Mouse (Mus musculus) limb, embryonic 10.5 days (tissue): Measurements from ENCODE around the gene Afmid. TPM values are rescaled to one million over a fixed set of nuclear protein-coding genes. Genes with fewer than 3 reads are reported as not detected.
A peak's percentile ranks its signal among the peaks of the same experiment; 100 is the strongest.
"Not testable (repeated sequence)": the region's sequence is repeated elsewhere in the genome, so short reads cannot be mapped to it uniquely, and the experiment has no call there.

ENCODE experiments used
- DNase-seq: peaks from one replicate; pipeline ENCODE4 v3.0.0-alpha.2; 2017; ENCODE audit warnings: low spot score
- H3K27ac ChIP-seq: fragments of 300-500 bp; sonication (generic); 2 replicates; pipeline ENCODE4 v1.5.1; 2016; ENCODE audit warnings: mild to moderate bottlenecking
- H3K27me3 ChIP-seq: fragments of 300-500 bp; sonication (generic); 2 replicates; pipeline ENCODE4 v1.6.1; 2016; ENCODE audit warnings: low read depth, mild to moderate bottlenecking; ENCODE audit not compliant: poor library complexity, severe bottlenecking
- H3K36me3 ChIP-seq: fragments of 300-500 bp; sonication (generic); 2 replicates; pipeline ENCODE4 v1.6.1; 2016; ENCODE audit warnings: mild to moderate bottlenecking, moderate library complexity
- H3K4me1 ChIP-seq: fragments of 300-500 bp; sonication (generic); 2 replicates; pipeline ENCODE4 v1.6.1; 2016
- H3K4me3 ChIP-seq: fragments of 300-500 bp; sonication (generic); 2 replicates; pipeline ENCODE4 v1.5.1; 2016; ENCODE audit warnings: mild to moderate bottlenecking, moderate library complexity
- H3K9me3 ChIP-seq: fragments of 300-500 bp; sonication (generic); replicated peaks from 2 replicates; pipeline ENCODE4 v1.6.1; 2016; ENCODE audit warnings: mild to moderate bottlenecking
- WGBS: fragments of 180-500 bp; shearing (Covaris S2); methylation state at CpG from one replicate; pipeline ENCODE4 v1.1.7; 2016; 5-methylcytosine and 5-hydroxymethylcytosine counted together
- polyA plus RNA-seq: library from polyadenylated mRNA; unstranded; fragments of >200 nt; fragmentation: Nextera tagmentation; extraction: Ambion mirVana; gene quantifications from 2 replicates; pipeline ENCODE4 v1.2.1, GENCODE M21; 2016

Afmid gene
- polyA plus RNA-seq, 1 experiment from 2014 or later: 3.3 TPM

DNA sequence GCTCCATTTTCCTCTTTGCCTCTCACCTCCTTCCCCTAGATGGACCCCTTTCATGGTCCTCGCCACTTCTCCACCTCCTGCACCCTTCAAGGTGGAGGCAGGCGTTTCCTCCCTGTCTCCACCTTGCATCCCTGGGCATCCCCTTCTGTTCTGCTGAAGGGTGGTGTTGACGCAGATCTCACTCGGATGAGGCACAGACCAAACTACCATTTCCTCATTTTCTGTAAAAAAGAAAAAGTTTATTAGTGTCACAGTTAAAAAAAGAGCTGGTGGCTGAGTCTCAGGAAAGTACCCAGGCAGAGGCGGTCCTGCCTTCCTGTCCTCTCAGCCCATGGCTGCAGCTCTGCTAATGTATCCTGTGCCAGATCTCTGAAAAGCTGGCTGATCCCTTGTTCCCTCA, 26.6 kb upstream of the Afmid start:
- peak overlapping the region; percentile 53; the same call in 1 of the 2 replicates for H3K27ac ChIP-seq
- H3K9me3 ChIP-seq: no peaks in the 10 kb centered on the region
- no peak for DNase-seq
- H3K36me3 ChIP-seq: no peaks in the 10 kb centered on the region
- peaks cover 5% of the 10 kb centered on the region; the same call in 1 of the 2 replicates for H3K27me3 ChIP-seq
- no peak overlapping the region for H3K4me3 ChIP-seq
- H3K4me1 ChIP-seq: peaks cover 39% of the 10 kb centered on the region
- 62% methylated on average over 5 of the region's 5 CpGs for WGBS

DNA sequence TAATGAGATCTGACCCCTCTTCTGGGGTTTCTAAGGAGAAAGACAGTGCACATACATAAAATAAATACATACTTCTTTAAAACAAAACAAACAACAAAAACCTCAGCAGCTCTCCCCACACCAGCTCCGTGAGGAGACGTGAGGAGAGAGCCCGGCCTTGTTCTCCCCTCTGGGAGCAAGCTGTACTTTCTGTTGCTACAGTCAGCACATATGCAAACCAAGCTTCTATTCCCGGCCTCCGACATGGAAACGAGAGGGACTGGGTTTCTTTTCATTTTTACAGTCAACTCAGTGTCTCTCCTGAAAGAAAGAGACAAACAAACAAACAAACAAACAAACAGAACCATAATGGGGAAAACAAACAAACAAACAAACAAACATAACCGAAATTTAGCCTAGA, 25.7 kb upstream of the Afmid start:
- Histone ChIP-seq H3K4me3 (no peak overlapping the region), H3K9me3 (no peaks in the 10 kb centered on the region), H3K27me3 (peaks cover 5% of the 10 kb centered on the region; the same call in 1 of the 2 replicates), H3K36me3 (no peaks in the 10 kb centered on the region), H3K27ac (no peak overlapping the region), H3K4me1 (peaks cover 33% of the 10 kb centered on the region)
- WGBS: 88% methylated on average over 7 of the region's 7 CpGs
- DNase-seq: no peak

DNA sequence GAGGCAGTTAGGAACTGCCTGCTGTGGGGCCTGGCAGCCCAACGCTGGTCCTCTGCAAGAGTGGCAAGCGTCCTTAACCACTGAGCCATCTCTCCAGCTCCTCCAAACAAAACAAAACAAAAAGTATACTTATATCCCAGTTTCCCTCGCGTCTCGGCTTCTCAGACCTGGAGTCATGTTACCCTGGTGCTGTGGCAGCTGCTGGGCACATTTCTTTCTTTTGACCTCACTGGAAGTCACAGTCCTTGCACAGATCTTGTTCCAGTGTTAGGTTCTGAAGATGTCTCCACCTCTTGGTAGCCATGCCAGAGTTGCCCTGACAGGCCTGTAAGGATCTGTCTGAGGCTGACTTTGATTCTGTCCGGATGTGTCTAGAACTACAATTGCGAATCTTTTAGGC, 24.1 kb upstream of the Afmid start:
- no peak overlapping the region for H3K4me3 ChIP-seq
- H3K4me1 ChIP-seq: peaks cover 33% of the 10 kb centered on the region
- H3K27me3 ChIP-seq: peaks cover 5% of the 10 kb centered on the region; the same call in 1 of the 2 replicates
- no peak for DNase-seq
- 76% methylated on average over 7 of the region's 7 CpGs for WGBS
- H3K27ac ChIP-seq: 0 out of 2 replicates have a peak overlapping the region, but pooled peaks have one; percentile 5
- no peaks in the 10 kb centered on the region for H3K9me3 ChIP-seq
- H3K36me3 ChIP-seq: no peaks in the 10 kb centered on the region

DNA sequence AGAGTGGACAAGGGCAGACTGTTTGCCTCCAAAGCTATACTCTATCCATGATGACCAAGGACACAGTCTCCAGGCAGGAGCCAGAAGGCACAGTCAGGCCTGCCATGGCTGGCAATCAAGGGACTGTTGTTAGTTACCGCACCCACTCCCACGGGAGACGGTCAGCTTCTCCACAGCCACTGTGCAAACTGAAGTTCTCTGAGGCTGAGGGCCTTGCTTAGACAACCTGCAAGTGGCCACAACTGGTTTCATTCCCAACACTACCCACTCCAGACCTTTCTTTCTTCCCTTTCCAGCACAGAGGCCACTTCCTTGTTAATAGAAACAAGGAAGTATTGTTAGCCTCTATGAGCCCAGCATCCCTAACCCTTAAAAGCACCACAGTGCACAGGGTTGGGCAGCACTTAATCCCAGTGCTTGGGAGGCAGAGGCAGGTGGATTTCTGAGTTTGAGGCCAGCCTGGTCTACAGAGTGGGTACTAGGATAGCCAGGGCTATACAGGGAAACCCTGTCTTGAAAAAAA, 22.5 kb upstream of the Afmid start:
- WGBS: 94% methylated on average over 3 of the region's 3 CpGs

DNA sequence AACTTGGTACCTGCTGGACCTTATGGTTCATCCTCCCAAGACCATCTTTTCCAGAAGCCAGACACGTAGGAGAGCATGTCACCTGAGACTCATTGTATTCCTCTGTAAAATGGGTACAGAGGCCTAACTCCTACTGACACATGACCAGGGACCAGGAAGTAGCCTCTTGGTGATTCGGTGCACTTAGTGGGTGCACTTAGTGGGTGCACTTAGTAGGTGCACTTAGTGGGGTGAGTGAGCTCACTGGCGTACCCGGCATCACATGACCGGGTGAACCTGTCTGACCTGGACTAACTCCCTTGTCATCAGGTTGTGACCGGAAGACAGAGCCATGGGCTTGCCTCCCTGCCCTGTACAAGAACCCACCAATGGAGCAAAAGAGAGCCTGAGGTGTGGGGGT, 18.9 kb upstream of the Afmid start:
- WGBS: 95% methylated on average over 6 of the region's 6 CpGs
- no peak overlapping the region for H3K4me3 ChIP-seq

More for the DNA sequence above, 22.5 kb upstream of the Afmid start:
- Histone ChIP-seq H3K27ac (0 out of 2 replicates have a peak overlapping the region, but pooled peaks have one; percentile 25), H3K4me3 (no peak overlapping the region), H3K4me1 (peaks cover 19% of the 10 kb centered on the region), H3K9me3 (no peaks in the 10 kb centered on the region), H3K27me3 (no peaks in the 10 kb centered on the region), H3K36me3 (no peaks in the 10 kb centered on the region)
- DNase-seq: no peak

DNA sequence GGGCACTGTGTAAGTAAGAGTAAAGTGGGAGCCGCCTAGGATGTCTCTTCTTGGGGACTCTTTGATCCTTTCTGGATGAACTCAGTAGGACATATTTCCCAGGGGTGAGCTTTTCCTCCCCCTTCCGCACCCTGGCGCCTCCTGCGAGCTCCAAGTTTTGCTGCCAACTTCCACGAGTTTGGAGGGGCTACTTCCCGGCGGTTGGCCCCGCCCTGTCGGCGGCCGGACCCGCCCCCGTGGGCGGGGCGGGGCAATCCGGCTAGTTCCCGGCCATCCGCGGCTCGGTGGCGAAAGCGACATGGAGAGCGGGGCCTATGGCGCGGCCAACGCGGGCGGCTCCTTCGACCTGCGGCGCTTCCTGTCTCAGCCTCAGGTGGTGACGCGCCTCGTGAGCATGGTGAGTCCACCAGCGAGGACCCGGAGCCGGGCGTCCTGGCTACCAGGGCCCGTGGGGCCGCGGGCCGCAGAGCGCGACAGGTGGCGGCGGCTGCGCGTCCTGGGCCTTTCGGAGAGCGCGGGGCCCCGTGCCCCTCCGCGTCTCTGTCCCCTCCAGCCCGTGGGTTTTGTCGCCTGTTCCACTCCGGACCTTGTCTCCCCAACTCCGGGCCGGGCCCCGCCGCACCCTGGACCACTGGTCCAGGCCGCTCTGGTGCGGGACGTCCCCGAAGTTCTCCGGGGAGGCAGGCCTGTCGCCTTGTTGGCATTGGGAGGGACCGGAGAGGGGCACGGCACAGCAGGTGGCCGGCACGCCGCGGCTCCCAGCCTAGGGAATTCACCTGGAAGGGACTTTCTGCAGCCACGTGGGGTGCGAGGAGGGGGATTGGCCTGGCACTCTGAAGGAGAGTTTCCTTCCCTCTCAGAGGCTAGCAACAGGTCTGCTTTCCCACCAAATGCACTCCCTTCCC, 16.1 kb upstream of the Afmid start, which contains the start of the genes Gm20708 and Syngr2:
TSS of gene Gm20708 (plus strand) at position 262 of the 905 bp plus-strand sequence.
TSS of gene Syngr2 (plus strand) at position 262 of the 905 bp plus-strand sequence.
- peak; percentile 88 for DNase-seq
- Histone ChIP-seq H3K27ac (peak within 1 kb of the TSS; percentile 75), H3K36me3 (peaks cover 35% of the 10 kb centered on the region), H3K27me3 (no peaks in the 10 kb centered on the region), H3K4me3 (peak within 1 kb of the TSS; percentile 72), H3K9me3 (no peaks in the 10 kb centered on the region), H3K4me1 (peaks cover 27% of the 10 kb centered on the region)
- under 1% methylated on average over 75 of the region's 75 CpGs for WGBS

More for the DNA sequence above, 18.9 kb upstream of the Afmid start:
- Histone ChIP-seq H3K4me1 (peaks cover 33% of the 10 kb centered on the region), H3K27ac (no peak overlapping the region), H3K36me3 (peaks cover 6% of the 10 kb centered on the region; the same call in 1 of the 2 replicates), H3K9me3 (no peaks in the 10 kb centered on the region), H3K27me3 (no peaks in the 10 kb centered on the region)
- no peak for DNase-seq

DNA sequence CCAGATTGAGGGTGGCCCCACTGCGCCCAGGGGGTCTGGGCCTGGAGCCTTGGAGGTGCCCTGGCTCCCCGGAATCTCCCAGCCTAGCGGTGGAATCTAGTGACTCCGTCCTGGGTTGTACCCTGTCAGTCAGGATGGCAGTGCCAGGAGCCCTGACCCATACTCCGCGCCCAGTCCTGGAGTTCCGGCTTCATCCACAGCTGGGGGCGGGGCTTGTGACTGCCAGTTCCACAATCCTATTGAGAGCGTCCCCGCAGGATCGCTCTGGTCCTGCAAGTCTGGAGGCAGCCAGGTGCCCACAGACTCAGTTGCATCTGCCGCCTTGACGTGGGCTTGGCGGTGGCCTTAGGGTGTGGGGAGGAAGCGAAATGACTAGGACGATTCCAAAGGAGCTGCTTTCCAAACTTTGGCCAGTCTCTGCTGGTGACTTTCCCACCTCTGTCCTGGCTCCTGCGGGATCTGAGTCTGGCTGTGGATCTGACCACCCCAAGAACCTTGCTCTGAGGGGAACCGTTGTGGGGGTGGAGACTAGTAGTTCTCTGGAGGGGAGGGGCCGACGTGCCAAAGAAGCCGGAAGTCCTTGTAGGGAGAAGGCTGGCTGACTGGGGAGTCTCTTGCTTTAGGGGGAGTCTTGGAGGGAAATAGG, 15.2 kb upstream of the Afmid start:
- peaks cover 27% of the 10 kb centered on the region for H3K4me1 ChIP-seq
- no peaks in the 10 kb centered on the region for H3K27me3 ChIP-seq
- H3K4me3 ChIP-seq: peak overlapping the region; percentile 72
- H3K27ac ChIP-seq: peak overlapping the region; percentile 75
- H3K9me3 ChIP-seq: no peaks in the 10 kb centered on the region
- peaks cover 44% of the 10 kb centered on the region for H3K36me3 ChIP-seq
- under 1% methylated on average over 21 of the region's 21 CpGs for WGBS
- peak; percentile 84 for DNase-seq

DNA sequence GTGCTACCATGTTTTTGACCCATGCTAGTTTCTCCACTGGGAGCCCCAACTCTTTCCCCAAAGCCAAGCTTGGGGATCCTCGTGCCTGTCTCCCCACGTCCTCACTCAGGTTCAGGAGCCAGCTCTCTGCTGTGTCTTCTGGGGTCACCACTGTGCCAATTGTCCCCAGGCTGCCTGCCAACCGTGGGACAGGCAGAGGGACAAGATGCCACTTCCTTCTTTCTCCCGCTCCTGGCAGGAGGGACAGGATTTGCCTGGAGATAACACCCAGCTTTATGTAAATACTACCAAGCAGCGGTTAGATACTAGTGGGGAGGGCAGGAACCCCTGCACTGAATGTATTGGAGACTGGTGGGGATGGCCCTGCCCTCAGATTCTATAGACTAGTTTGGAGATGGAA, 11.9 kb upstream of the Afmid start:
- Histone ChIP-seq H3K27me3 (no peaks in the 10 kb centered on the region), H3K4me3 (no peak overlapping the region), H3K27ac (no peak overlapping the region), H3K9me3 (no peaks in the 10 kb centered on the region), H3K36me3 (peaks cover 77% of the 10 kb centered on the region), H3K4me1 (peaks cover 27% of the 10 kb centered on the region)
- DNase-seq: no peak
- 83% methylated on average over 5 of the region's 5 CpGs for whole genome bisulfite sequencing

DNA sequence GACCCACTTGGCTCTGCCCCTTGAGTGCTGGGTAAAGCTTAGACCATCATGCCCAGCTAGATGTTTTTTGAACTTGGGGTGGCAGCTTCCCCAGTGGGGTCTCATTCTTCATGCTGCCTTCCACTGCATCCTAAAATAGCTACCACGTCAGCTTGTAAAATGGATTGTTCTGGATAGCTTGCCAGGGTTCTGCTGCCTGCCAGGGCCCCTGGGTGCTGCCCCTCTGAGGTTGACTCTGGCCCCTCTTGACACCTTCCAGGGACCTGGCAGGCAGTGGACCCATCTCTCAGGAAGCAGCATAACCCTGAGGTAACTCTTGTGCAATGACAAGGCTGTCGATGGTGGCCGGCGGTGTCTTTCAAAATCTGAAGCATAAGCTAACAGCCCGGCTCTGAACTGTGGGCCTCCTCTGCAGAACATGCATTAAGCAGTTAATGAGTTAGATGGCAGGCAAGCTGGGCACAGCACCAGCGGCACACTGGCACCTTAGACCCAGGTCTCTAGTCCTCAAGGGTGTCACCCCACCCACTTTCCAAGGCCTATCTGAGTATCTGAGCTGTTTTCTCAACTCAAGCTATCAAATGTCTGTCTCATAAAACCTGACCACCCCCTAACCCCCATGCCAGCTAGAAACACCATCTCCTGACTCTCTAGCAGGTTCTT, 10.9 kb upstream of the Afmid start:
- no peak overlapping the region for H3K27ac ChIP-seq
- peaks cover 87% of the 10 kb centered on the region for H3K36me3 ChIP-seq
- 94% methylated on average over 6 of the region's 6 CpGs for WGBS
- H3K4me1 ChIP-seq: peaks cover 26% of the 10 kb centered on the region
- DNase-seq: no peak
- no peaks in the 10 kb centered on the region for H3K9me3 ChIP-seq
- H3K4me3 ChIP-seq: no peak overlapping the region
- H3K27me3 ChIP-seq: no peaks in the 10 kb centered on the region

DNA sequence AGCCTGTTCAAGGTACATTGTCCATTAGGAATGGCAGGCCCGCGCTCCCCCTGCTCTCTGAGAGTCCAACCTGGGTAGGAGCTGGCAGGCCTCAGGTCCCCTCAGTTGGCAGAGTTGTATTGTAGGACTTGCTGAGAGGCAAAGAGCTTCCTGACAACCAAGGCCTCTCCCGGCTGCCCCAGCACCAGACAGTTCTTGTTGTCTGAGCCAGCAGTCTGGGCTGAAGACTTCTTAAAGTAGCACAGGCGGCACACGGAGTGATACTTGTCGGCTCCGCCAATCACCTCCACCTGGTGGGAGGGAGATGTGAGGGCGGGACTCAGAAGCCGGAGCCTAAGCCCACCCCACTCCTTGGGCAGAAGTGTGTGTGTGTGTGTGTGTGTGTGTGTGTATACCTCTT, 9.9 kb upstream of the Afmid start:
- not testable (repeated sequence) for DNase-seq, H3K27ac ChIP-seq, H3K27me3 ChIP-seq, H3K9me3 ChIP-seq, H3K4me3 ChIP-seq
- 89% methylated on average over 9 of the region's 9 CpGs for WGBS
- peaks cover 97% of the 10 kb centered on the region for H3K36me3 ChIP-seq
- H3K4me1 ChIP-seq: peaks cover 20% of the 10 kb centered on the region

DNA sequence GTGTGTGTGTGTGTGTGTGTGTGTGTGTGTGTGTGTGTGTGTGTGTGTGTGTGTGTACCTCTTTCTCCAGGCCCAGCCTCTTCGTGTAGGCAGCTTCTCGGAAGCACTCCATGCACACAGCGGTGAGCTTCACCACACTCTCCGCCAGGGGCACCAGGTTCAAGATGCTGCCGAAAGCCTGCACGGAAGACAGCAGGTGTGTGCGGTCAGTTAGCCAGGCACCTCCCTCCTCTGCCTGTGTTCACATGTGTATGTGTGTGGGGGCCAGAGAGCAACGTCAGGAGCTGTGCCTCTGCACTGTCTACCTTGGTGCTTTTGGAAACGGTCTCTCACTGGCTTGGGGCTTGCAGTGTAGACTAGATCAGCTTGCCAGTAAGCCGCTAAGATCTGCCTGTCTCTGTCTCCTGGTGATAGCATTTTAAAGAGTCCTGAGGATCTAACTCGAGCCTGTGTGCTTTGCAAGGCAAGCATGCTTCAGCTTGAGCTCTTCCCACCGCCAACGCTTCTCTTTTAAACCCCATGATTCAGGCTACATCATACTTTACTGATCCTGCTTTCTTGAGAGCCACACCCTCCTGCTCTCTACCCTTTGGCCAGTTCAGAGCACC, 9.2 kb upstream of the Afmid start:
- peaks cover 100% of the 10 kb centered on the region for H3K36me3 ChIP-seq

DNA sequence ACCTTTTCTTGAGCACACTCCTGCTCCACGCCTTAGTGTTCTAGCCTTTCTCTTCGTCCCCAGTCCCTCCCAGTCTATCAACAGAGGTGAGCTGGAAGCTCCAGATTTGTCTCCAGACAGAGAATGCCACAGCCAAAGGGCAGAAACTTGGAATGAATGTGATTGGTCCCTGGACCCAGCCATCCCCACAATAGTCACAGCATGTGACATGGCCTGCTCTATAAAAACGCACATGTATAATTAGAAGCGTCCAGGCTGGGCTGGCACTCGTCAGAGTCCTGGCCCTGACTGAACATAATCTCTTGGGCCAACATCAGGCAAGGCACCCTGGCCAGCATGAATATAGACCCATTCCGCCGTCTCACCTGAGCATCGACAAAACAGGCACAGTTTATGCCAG, 6.6 kb upstream of the Afmid start:
- WGBS: 88% methylated on average over 8 of the region's 8 CpGs
- DNase-seq: no peak
- H3K27ac ChIP-seq: no peak overlapping the region
- peaks cover 31% of the 10 kb centered on the region for H3K4me1 ChIP-seq
- H3K9me3 ChIP-seq: no peaks in the 10 kb centered on the region
- peaks cover 100% of the 10 kb centered on the region for H3K36me3 ChIP-seq
- no peaks in the 10 kb centered on the region for H3K27me3 ChIP-seq
- H3K4me3 ChIP-seq: no peak overlapping the region

More for the DNA sequence above, 9.2 kb upstream of the Afmid start:
- Histone ChIP-seq H3K4me1 (peaks cover 13% of the 10 kb centered on the region), H3K27ac (no peak overlapping the region), H3K9me3 (no peaks in the 10 kb centered on the region), H3K4me3 (no peak overlapping the region), H3K27me3 (no peaks in the 10 kb centered on the region)
- no peak for DNase-seq
- WGBS: 91% methylated on average over 13 of the region's 13 CpGs
